Mouse (Mus musculus) hindbrain, embryonic 13.5 days (tissue): ENCODE measurements around the gene Bdkrb2. TPM values are rescaled to one million over a fixed set of nuclear protein-coding genes. Genes with fewer than 3 reads are reported as not detected.

Experiments
- ATAC-seq: fragments of 200-750 bp; cut with Nextera tagmentation; 2 replicates; pipeline ENCODE4 v1.8.0; 2017; ENCODE audit warnings: moderate TSS enrichment; ENCODE audit not compliant: low FRiP score
- H3K27ac ChIP-seq: fragments of 300-500 bp; sonication (generic); 2 replicates; pipeline ENCODE4 v1.5.1; 2015; ENCODE audit warnings: inconsistent platforms, mild to moderate bottlenecking, moderate library complexity
- H3K27me3 ChIP-seq: fragments of 300-500 bp; sonication (generic); 2 replicates; pipeline ENCODE4 v1.6.1; 2015; ENCODE audit warnings: mild to moderate bottlenecking, inconsistent platforms
- H3K36me3 ChIP-seq: fragments of 300-500 bp; sonication (generic); 2 replicates; pipeline ENCODE4 v1.6.1; 2015; ENCODE audit warnings: mild to moderate bottlenecking, inconsistent platforms
- H3K4me1 ChIP-seq: fragments of 300-500 bp; sonication (generic); replicated peaks from 2 replicates; pipeline ENCODE4 v1.6.1; 2015; ENCODE audit warnings: inconsistent platforms
- H3K4me2 ChIP-seq: fragments of 300-500 bp; sonication (generic); 2 replicates; pipeline ENCODE4 v1.6.1; 2015; ENCODE audit warnings: inconsistent platforms, mild to moderate bottlenecking, moderate library complexity
- H3K4me3 ChIP-seq: fragments of 300-500 bp; sonication (generic); 2 replicates; pipeline ENCODE4 v1.5.1; 2015; ENCODE audit warnings: mild to moderate bottlenecking, inconsistent platforms
- H3K9ac ChIP-seq: fragments of 300-500 bp; sonication (generic); 2 replicates; pipeline ENCODE4 v1.6.1; 2015; ENCODE audit warnings: mild to moderate bottlenecking, inconsistent platforms
- H3K9me3 ChIP-seq: fragments of 300-500 bp; sonication (generic); 2 replicates; pipeline ENCODE4 v1.6.1; 2016; ENCODE audit warnings: inconsistent platforms
- WGBS: fragments of 180-500 bp; shearing (Covaris S2); methylation state at CpG from one replicate; pipeline ENCODE4 v1.1.7; 2015; 5-methylcytosine and 5-hydroxymethylcytosine counted together
- polyA plus RNA-seq: library from polyadenylated mRNA; unstranded; fragments of >200 nt; fragmentation: Nextera tagmentation; extraction: Ambion mirVana; gene quantifications from 2 replicates; pipeline ENCODE4 v1.2.1, GENCODE M21; 2015

Bdkrb2 gene
- polyA plus RNA-seq, 1 experiment from 2014 or later, result 1.6 TPM

GRCm38 (mm10) chr12:105636551-105636950, 73.5 kb downstream of the Bdkrb2 start:
- no peaks in the 10 kb centered on the region for H3K9me3 ChIP-seq
- no peak overlapping the region for H3K4me3 ChIP-seq
- H3K27ac ChIP-seq, result no peak overlapping the region
- no peak overlapping the region for H3K9ac ChIP-seq
- WGBS, result 95% methylated on average over 9 of the region's 9 CpGs
- H3K4me2 ChIP-seq, result no peak overlapping the region
- no peaks in the 10 kb centered on the region for H3K27me3 ChIP-seq
- no peaks in the 10 kb centered on the region for H3K4me1 ChIP-seq
- peaks cover 93% of the 10 kb centered on the region for H3K36me3 ChIP-seq
- no peak for ATAC-seq

DNA sequence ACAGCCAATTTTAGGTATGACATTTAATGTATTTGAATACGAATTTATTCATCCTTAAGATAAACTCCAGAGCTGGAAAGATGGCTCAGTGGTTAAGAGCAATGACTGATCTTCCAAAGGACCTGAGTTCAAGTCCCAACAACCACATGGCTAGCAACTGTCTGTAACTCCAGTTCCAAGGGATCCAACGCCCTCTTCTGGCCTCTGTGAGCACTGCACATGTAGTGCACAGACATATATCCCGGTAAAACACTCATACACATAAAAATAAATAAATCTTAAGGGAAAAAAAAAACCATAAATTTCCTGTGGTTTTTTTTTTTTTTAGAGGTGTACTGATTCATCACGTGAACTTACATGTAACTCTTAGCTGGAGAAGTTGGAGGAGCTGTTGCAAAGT, 74.5 kb downstream of the Bdkrb2 start:
- 80% methylated on average over 4 of the region's 4 CpGs for WGBS
- peaks cover 98% of the 10 kb centered on the region for H3K36me3 ChIP-seq
- ATAC-seq, result no peak
- H3K4me2 ChIP-seq, result no peak overlapping the region
- H3K27ac ChIP-seq, result no peak overlapping the region
- no peak overlapping the region for H3K9ac ChIP-seq
- H3K9me3 ChIP-seq, result no peaks in the 10 kb centered on the region
- no peaks in the 10 kb centered on the region for H3K27me3 ChIP-seq
- H3K4me3 ChIP-seq, result no peak overlapping the region
- H3K4me1 ChIP-seq, result no peaks in the 10 kb centered on the region

GRCm38 (mm10) chr12:105642770-105643321, 79.8 kb downstream of the Bdkrb2 start:
- no peak overlapping the region for H3K4me2 ChIP-seq
- no peak overlapping the region for H3K9ac ChIP-seq
- no peaks in the 10 kb centered on the region for H3K27me3 ChIP-seq
- no peaks in the 10 kb centered on the region for H3K9me3 ChIP-seq
- ATAC-seq, result no peak
- H3K4me1 ChIP-seq, result no peaks in the 10 kb centered on the region
- H3K27ac ChIP-seq, result no peak overlapping the region
- H3K36me3 ChIP-seq, result peaks cover 96% of the 10 kb centered on the region
- 93% methylated on average over 11 of the region's 11 CpGs for WGBS
- no peak overlapping the region for H3K4me3 ChIP-seq

Other genes with a start within 250 kb of the Bdkrb2 start
- gene Tunar, start 229.4 kb upstream of the Bdkrb2 start, polyA plus RNA-seq, result 9.7 and 10.7 TPM in 2 replicates
- gene D430019H16Rik, start 109.4 kb upstream of the Bdkrb2 start, polyA plus RNA-seq, result 12.3 TPM in 2 replicates
- gene Bdkrb1, start 39.9 kb downstream of the Bdkrb2 start, polyA plus RNA-seq, result 0.25 TPM in 1 of 2 replicates, not detected in the other
- 34.5 and 36.7 TPM in 2 replicates for gene Gskip, start 121.6 kb downstream of the Bdkrb2 start, polyA plus RNA-seq
- 12.8 and 13.1 TPM in 2 replicates for gene Atg2b, start 122.0 kb downstream of the Bdkrb2 start, polyA plus RNA-seq
- 2.2 and 2.8 TPM in 2 replicates for gene Ak7, start 142.8 kb downstream of the Bdkrb2 start, polyA plus RNA-seq
- gene Papola, start 221.5 kb downstream of the Bdkrb2 start, polyA plus RNA-seq, result 193 and 196 TPM in 2 replicates